ENCODE assay signal across 15 mouse cellular contexts in the genomic region with DNA sequence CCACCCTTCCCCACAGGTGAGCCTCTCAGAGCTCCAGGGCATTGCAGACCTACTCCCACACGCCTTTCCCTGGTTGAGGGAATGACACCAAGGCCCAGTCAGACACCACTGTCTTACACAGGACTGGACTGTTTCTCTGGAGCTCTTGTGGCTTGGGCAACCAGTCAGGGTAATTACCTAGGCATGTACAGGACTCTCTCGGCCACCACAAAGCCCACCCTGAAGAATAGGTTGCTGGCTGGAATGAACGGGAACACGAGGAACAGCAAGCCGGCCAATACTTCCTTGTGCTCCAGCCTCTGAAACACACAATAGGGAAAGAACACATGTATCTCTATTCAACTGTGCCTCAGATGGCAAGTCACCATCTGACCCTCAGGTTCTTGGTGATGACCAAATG.
"Had no signal": no experiment of that assay in that cellular context is flagged by ENCODE, and none has a peak within 500 bp of the region (broad histone marks: within the 10 kb centered on the region; RNA-seq: fewer than 3 reads in every experiment).

No protein-coding gene starts in this region.

- H3K9me3 ChIP-seq: neural tube, embryonic 13.5 days; neural tube, embryonic 15.5 days; stomach, embryonic 15.5 days had no signal

- H3K27me3 ChIP-seq: neural tube, embryonic 13.5 days; neural tube, embryonic 15.5 days; stomach, embryonic 15.5 days had no signal

- H3K36me3 ChIP-seq: neural tube, embryonic 13.5 days; neural tube, embryonic 15.5 days; stomach, embryonic 15.5 days had no signal

- H3K27ac ChIP-seq: neural tube, embryonic 13.5 days; neural tube, embryonic 15.5 days; stomach, embryonic 15.5 days; stomach, postnatal 0 days had no signal

- DNase-seq: right cerebral cortex, adult 18-20 months; right cerebral cortex, postnatal 14 days; right cerebral cortex, postnatal 25 days; right cerebral cortex, postnatal 4 days; spleen, adult 18-20 months; thymus, adult 18-20 months; thymus, adult 2 months; thymus, postnatal 14 days; thymus, postnatal 25 days; thymus, postnatal 36 days; thymus, postnatal 4 days had no signal

- H3K4me2 ChIP-seq: neural tube, embryonic 13.5 days; neural tube, embryonic 15.5 days; stomach, embryonic 15.5 days had no signal

- H3K4me3 ChIP-seq: neural tube, embryonic 13.5 days; neural tube, embryonic 15.5 days; stomach, embryonic 15.5 days had no signal

- H3K4me1 ChIP-seq: neural tube, embryonic 13.5 days; neural tube, embryonic 15.5 days; stomach, embryonic 15.5 days had no signal

- H3K9ac ChIP-seq: neural tube, embryonic 13.5 days; neural tube, embryonic 15.5 days; stomach, embryonic 15.5 days had no signal
